Mouse (Mus musculus): Measurements from ENCODE around the gene Exoc6b. TPM values are rescaled to one million over a fixed set of nuclear protein-coding genes. Genes with fewer than 3 reads are reported as not detected.
A peak's percentile ranks its signal among the peaks of the same experiment; 100 is the strongest.
"Not testable (repeated sequence)": the region's sequence is repeated elsewhere in the genome, so short reads cannot be mapped to it uniquely, and the experiment has no call there.

The Exoc6b gene
- polyA plus RNA-seq (2015; fragmentation: Nextera tagmentation; extraction: Ambion mirVana) = 29.5 and 34.2 TPM in 2 replicates

GRCm38 (mm10) chr6:85069023-85069985 lies at the start of gene Exoc6b:
TSS of gene Exoc6b (minus strand) at chr6:85069513.
- under 1% methylated on average over 63 of the region's 63 CpGs for WGBS
- ATAC-seq (ENCODE audit: borderline replicate concordance, extremely low read depth, low FRiP score, low TSS enrichment) = peak; percentile 95
- H3K36me3 ChIP-seq = no peaks in the 10 kb centered on the region

GRCm38 (mm10) chr6:85117545-85118511 lies 48.5 kb upstream of the Exoc6b start:
- H3K27ac ChIP-seq, H3K9ac ChIP-seq, H3K36me3 ChIP-seq, H3K4me1 ChIP-seq, H3K9me3 ChIP-seq, H3K4me2 ChIP-seq, H3K4me3 ChIP-seq, H3K27me3 ChIP-seq: not testable (repeated sequence)
- whole genome bisulfite sequencing = 26% methylated on average over 10 of the region's 11 CpGs
- peak; percentile 62 for ATAC-seq (ENCODE audit: borderline replicate concordance, extremely low read depth, low FRiP score, low TSS enrichment)

More at GRCm38 (mm10) chr6:85069023-85069985, at the start of gene Exoc6b:
- Histone ChIP-seq H3K4me1 (peaks cover 8% of the 10 kb centered on the region), H3K27ac (peak within 1 kb of the TSS; percentile 78), H3K9ac (peak within 1 kb of the TSS; percentile 82), H3K4me3 (peak within 1 kb of the TSS; percentile 80), H3K9me3 (no peaks in the 10 kb centered on the region), H3K4me2 (peak within 1 kb of the TSS; percentile 84), H3K27me3 (no peaks in the 10 kb centered on the region)

GRCm38 (mm10) chr6:85105033-85105615 lies 35.8 kb upstream of the Exoc6b start:
- H3K9ac ChIP-seq = no peak overlapping the region
- 81% methylated on average over 10 of the region's 10 CpGs for WGBS
- no peak overlapping the region for H3K4me3 ChIP-seq
- H3K27ac ChIP-seq = no peak overlapping the region
- H3K27me3 ChIP-seq = no peaks in the 10 kb centered on the region
- no peaks in the 10 kb centered on the region for H3K36me3 ChIP-seq
- no peak for ATAC-seq (ENCODE audit: borderline replicate concordance, extremely low read depth, low FRiP score, low TSS enrichment)
- H3K4me1 ChIP-seq = no peaks in the 10 kb centered on the region
- H3K4me2 ChIP-seq = no peak overlapping the region
- no peaks in the 10 kb centered on the region for H3K9me3 ChIP-seq

GRCm38 (mm10) chr6:85103321-85103720 lies 34.0 kb upstream of the Exoc6b start:
- 87% methylated on average over 3 of the region's 3 CpGs for WGBS
- ATAC-seq (ENCODE audit: borderline replicate concordance, extremely low read depth, low FRiP score, low TSS enrichment) = no peak
- H3K4me1 ChIP-seq = no peaks in the 10 kb centered on the region
- H3K27me3 ChIP-seq = no peaks in the 10 kb centered on the region
- H3K4me2 ChIP-seq = no peak overlapping the region
- no peaks in the 10 kb centered on the region for H3K36me3 ChIP-seq
- H3K9me3 ChIP-seq = no peaks in the 10 kb centered on the region
- H3K9ac ChIP-seq = no peak overlapping the region
- H3K4me3 ChIP-seq = no peak overlapping the region
- H3K27ac ChIP-seq = no peak overlapping the region

GRCm38 (mm10) chr6:85096441-85096840 lies 27.1 kb upstream of the Exoc6b start:
- Histone ChIP-seq H3K36me3 (no peaks in the 10 kb centered on the region), H3K4me3 (no peak overlapping the region), H3K9ac (no peak overlapping the region), H3K9me3 (no peaks in the 10 kb centered on the region), H3K4me2 (no peak overlapping the region), H3K4me1 (no peaks in the 10 kb centered on the region), H3K27me3 (no peaks in the 10 kb centered on the region), H3K27ac (no peak overlapping the region)
- 29% methylated on average over 2 of the region's 2 CpGs for WGBS
- ATAC-seq (ENCODE audit: borderline replicate concordance, extremely low read depth, low FRiP score, low TSS enrichment) = no peak

- Histone ChIP-seq H3K27me3 (no peaks in the 10 kb centered on the region), H3K27ac (no peak overlapping the region), H3K4me1 (no peaks in the 10 kb centered on the region), H3K4me2 (no peak overlapping the region), H3K9ac (no peak overlapping the region), H3K36me3 (no peaks in the 10 kb centered on the region), H3K9me3 (no peaks in the 10 kb centered on the region), H3K4me3 (no peak overlapping the region)
- 80% methylated on average over 4 of the region's 4 CpGs for WGBS
- ATAC-seq (ENCODE audit: borderline replicate concordance, extremely low read depth, low FRiP score, low TSS enrichment) = no peak
These were observed 18.1 kb upstream of the Exoc6b start for GRCm38 (mm10) chr6:85087425-85087824.

GRCm38 (mm10) chr6:85086645-85087044 lies 17.3 kb upstream of the Exoc6b start:
- 67% methylated on average over 3 of the region's 3 CpGs for WGBS
- H3K9ac ChIP-seq = no peak overlapping the region

GRCm38 (mm10) chr6:85076179-85076720 lies 6.9 kb upstream of the Exoc6b start:
- H3K27me3 ChIP-seq; H3K4me2 ChIP-seq; H3K27ac ChIP-seq; H3K9me3 ChIP-seq; H3K4me3 ChIP-seq; H3K36me3 ChIP-seq; H3K4me1 ChIP-seq; ATAC-seq (ENCODE audit: borderline replicate concordance, extremely low read depth, low FRiP score, low TSS enrichment); H3K9ac ChIP-seq: not testable (repeated sequence)
- WGBS = 81% methylated on average over 29 of the region's 29 CpGs

More at GRCm38 (mm10) chr6:85086645-85087044, 17.3 kb upstream of the Exoc6b start:
- H3K36me3 ChIP-seq = no peaks in the 10 kb centered on the region
- no peaks in the 10 kb centered on the region for H3K27me3 ChIP-seq
- H3K4me2 ChIP-seq = no peak overlapping the region
- no peak overlapping the region for H3K4me3 ChIP-seq
- ATAC-seq (ENCODE audit: borderline replicate concordance, extremely low read depth, low FRiP score, low TSS enrichment) = no peak
- H3K27ac ChIP-seq = no peak overlapping the region
- H3K4me1 ChIP-seq = no peaks in the 10 kb centered on the region
- no peaks in the 10 kb centered on the region for H3K9me3 ChIP-seq

- Histone ChIP-seq H3K4me3 (no peak overlapping the region), H3K4me2 (no peak overlapping the region), H3K9ac (no peak overlapping the region), H3K27ac (no peak overlapping the region), H3K36me3 (no peaks in the 10 kb centered on the region), H3K9me3 (no peaks in the 10 kb centered on the region), H3K4me1 (no peaks in the 10 kb centered on the region), H3K27me3 (no peaks in the 10 kb centered on the region)
- no peak for ATAC-seq (ENCODE audit: borderline replicate concordance, extremely low read depth, low FRiP score, low TSS enrichment)
- 24% methylated on average over 2 of the region's 2 CpGs for WGBS
These were observed 5.7 kb upstream of the Exoc6b start for GRCm38 (mm10) chr6:85074996-85075395.

- Histone ChIP-seq H3K36me3 (no peaks in the 10 kb centered on the region), H3K27ac (peak overlapping the region; percentile 78), H3K9me3 (no peaks in the 10 kb centered on the region), H3K4me3 (peak overlapping the region; percentile 80), H3K9ac (peak overlapping the region; percentile 82), H3K27me3 (no peaks in the 10 kb centered on the region), H3K4me1 (peaks cover 8% of the 10 kb centered on the region), H3K4me2 (peak overlapping the region; percentile 84)
- 3% methylated on average over 17 of the region's 17 CpGs for WGBS
- ATAC-seq (ENCODE audit: borderline replicate concordance, extremely low read depth, low FRiP score, low TSS enrichment) = peak; percentile 41; the same call in 1 of the 2 replicates
These were observed 841 bp downstream of the Exoc6b start for GRCm38 (mm10) chr6:85068322-85069022.

Measured in lung, embryonic 15.5 days (tissue).